Mouse (Mus musculus): ENCODE results near the gene Rdh16.
A peak's percentile ranks its signal among the peaks of the same experiment; 100 is the strongest.

GRCm38 (mm10) chr10:127751548-127751947 is 49.4 kb upstream of the Rdh16 start, which contains the start of gene Gpr182:
- TF ChIP-seq CTCF (IDR thresholded peaks at IDR 0.05) (no peak), POLR2A (IDR thresholded peaks at IDR 0.05; ENCODE audit: insufficient read depth, low read depth, low read length) (peak; percentile 88), EP300 (IDR thresholded peaks at IDR 0.05; ENCODE audit: insufficient read depth, low read depth, low read length) (peak; percentile 52; the same call in 1 of the 2 replicates)
